Mouse (Mus musculus) bone marrow, adult 2 months (tissue): Measurements from ENCODE around the gene Snrpe.

Source experiments
- CTCF ChIP-seq: fragments of 200-500 bp; IDR thresholded peaks from 2 replicates; pipeline ENCODE4 v1.5.1; 2011; ENCODE audit warnings: low read length, control low read depth; ENCODE audit not compliant: control insufficient read depth, insufficient read depth
- POLR2A ChIP-seq: fragments of 200-500 bp; IDR thresholded peaks from 2 replicates; pipeline ENCODE4 v1.6.1; 2011; ENCODE audit warnings: low read depth, mild to moderate bottlenecking, control low read depth, low read length, borderline replicate concordance; ENCODE audit not compliant: control insufficient read depth

GRCm38 (mm10) chr1:133632168-133632567 is 22.1 kb upstream of the Snrpe start:
- TF ChIP-seq POLR2A = no peak
- TF ChIP-seq CTCF = no peak
